Mouse (Mus musculus) stomach, postnatal 0 days (tissue): Measurements from ENCODE around the gene Acvrl1.

ENCODE experiments used
- CTCF ChIP-seq: IDR thresholded peaks from 2 replicates; pipeline ENCODE4 v1.5.1; 2016; ENCODE audit warnings: antibody characterized with exemption, low read depth, mild to moderate bottlenecking, moderate library complexity
- EP300 ChIP-seq: optimal IDR thresholded peaks from 2 replicates; pipeline ENCODE3; 2016; ENCODE audit warnings: antibody characterized with exemption

DNA sequence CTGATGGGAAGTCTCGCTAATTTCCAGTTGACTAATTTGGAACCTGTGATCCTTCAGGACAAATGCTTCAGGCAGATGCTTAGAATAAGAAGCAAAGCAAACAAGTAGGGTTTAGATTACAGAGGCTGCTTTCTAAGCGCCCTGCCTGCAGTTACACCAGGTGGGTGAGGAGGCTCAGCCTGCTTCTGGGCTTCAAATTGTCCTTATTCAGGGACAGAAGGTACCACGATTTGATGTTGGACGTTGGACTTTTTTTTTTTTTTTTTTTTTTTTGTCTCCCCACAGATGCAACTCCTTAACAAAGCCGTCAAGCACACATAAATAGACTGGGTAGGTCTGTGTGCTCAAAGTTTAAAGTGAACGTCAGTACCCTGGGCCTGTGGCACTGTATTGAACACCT is 20.3 kb downstream of the Acvrl1 start:
- TF ChIP-seq CTCF (no peak), EP300 (no peak)
